Mouse (Mus musculus): ENCODE results near the gene Ero1lb. TPM values are rescaled to one million over a fixed set of nuclear protein-coding genes. Genes with fewer than 3 reads are reported as not detected.
"Not testable (repeated sequence)": the region's sequence is repeated elsewhere in the genome, so short reads cannot be mapped to it uniquely, and the experiment has no call there.

The Ero1lb gene
- polyA plus RNA-seq, 1 experiment from 2014 or later = 15.0 TPM

GRCm38 (mm10) chr13:12646676-12647075, 81.0 kb downstream of the Ero1lb start:
- WGBS = 87% methylated on average over 5 of the region's 5 CpGs
- not testable (repeated sequence) for H3K4me1 ChIP-seq (replicated peaks); H3K9ac ChIP-seq; H3K36me3 ChIP-seq; H3K27me3 ChIP-seq; ATAC-seq (ENCODE audit: low read depth); H3K27ac ChIP-seq (replicated peaks); H3K4me2 ChIP-seq; H3K4me3 ChIP-seq; H3K9me3 ChIP-seq

- H3K4me1 ChIP-seq (replicated peaks); H3K27me3 ChIP-seq; H3K9me3 ChIP-seq; H3K36me3 ChIP-seq: not testable (repeated sequence)
- WGBS = under 1% methylated on average over 62 of the region's 79 CpGs
- Histone ChIP-seq H3K4me2 (peak overlapping the region; percentile 52), H3K4me3 (peak overlapping the region; percentile 45), H3K27ac (replicated peaks) (peak overlapping the region; percentile 83), H3K9ac (peak overlapping the region; percentile 71)
- peak; percentile 94 for ATAC-seq (ENCODE audit: low read depth)
These were observed 84.6 kb downstream of the Ero1lb start for GRCm38 (mm10) chr13:12650020-12650876.

- H3K4me3 ChIP-seq = peak overlapping the region; percentile 45
- peak; percentile 84; the same call in 1 of the 2 replicates for ATAC-seq (ENCODE audit: low read depth)
- not testable (repeated sequence) for H3K27ac ChIP-seq (replicated peaks)
These were observed 85.2 kb downstream of the Ero1lb start for GRCm38 (mm10) chr13:12650877-12651176.

More at GRCm38 (mm10) chr13:12650877-12651176, 85.2 kb downstream of the Ero1lb start:
- Histone ChIP-seq H3K4me2 (peak overlapping the region; percentile 52), H3K9ac (peak overlapping the region; percentile 58)
- H3K4me1 ChIP-seq (replicated peaks); H3K36me3 ChIP-seq; H3K9me3 ChIP-seq; H3K27me3 ChIP-seq: not testable (repeated sequence)
- 2% methylated on average over 13 of the region's 13 CpGs for WGBS

Other genes starting within 250 kb of the Ero1lb start
- 9.7 and 22.0 TPM in 2 replicates for gene Actn2, start 225.1 kb upstream of the Ero1lb start, polyA plus RNA-seq (2015; fragmentation: Nextera tagmentation; extraction: Ambion mirVana)
- gene Heatr1, start 170.8 kb upstream of the Ero1lb start, polyA plus RNA-seq (2015; fragmentation: Nextera tagmentation; extraction: Ambion mirVana) = 11.3 and 14.8 TPM in 2 replicates
- gene Lgals8, start 100.9 kb upstream of the Ero1lb start, polyA plus RNA-seq (2015; fragmentation: Nextera tagmentation; extraction: Ambion mirVana) = 21.9 and 23.5 TPM in 2 replicates
- 1.0 and 1.4 TPM in 2 replicates for gene Edaradd, start 45.4 kb upstream of the Ero1lb start, polyA plus RNA-seq (2015; fragmentation: Nextera tagmentation; extraction: Ambion mirVana)
- gene Prl2c3, start 234.2 kb downstream of the Ero1lb start, polyA plus RNA-seq (2015; fragmentation: Nextera tagmentation; extraction: Ambion mirVana) = not detected in 2 replicates